Mouse (Mus musculus) cortical plate, adult 2 months (tissue): ENCODE results near the gene Ttll8. TPM values are rescaled to one million over a fixed set of nuclear protein-coding genes. Genes with fewer than 3 reads are reported as not detected.

Source experiments
- H3K27ac ChIP-seq: fragments of 200-500 bp; 2 replicates; pipeline ENCODE4 v1.5.1; 2012; ENCODE audit warnings: low read length, control low read depth, inconsistent platforms; ENCODE audit not compliant: insufficient read depth
- H3K4me1 ChIP-seq: fragments of 200-500 bp; 2 replicates; pipeline ENCODE4 v1.6.1; 2011; ENCODE audit warnings: low read length; ENCODE audit not compliant: control insufficient read depth, insufficient read depth
- H3K4me3 ChIP-seq: fragments of 200-500 bp; 2 replicates; pipeline ENCODE4 v1.5.1; 2011; ENCODE audit warnings: mild to moderate bottlenecking, low read length, control low read depth; ENCODE audit not compliant: insufficient read depth
- CTCF ChIP-seq: fragments of 200-500 bp; IDR thresholded peaks from 2 replicates; pipeline ENCODE4 v1.5.1; 2011; ENCODE audit warnings: mild to moderate bottlenecking, control low read depth, low read length; ENCODE audit not compliant: insufficient read depth; ENCODE audit errors: extremely low read depth
- POLR2A ChIP-seq: fragments of 200-500 bp; IDR thresholded peaks from 2 replicates; pipeline ENCODE4 v1.6.1; 2011; ENCODE audit warnings: mild to moderate bottlenecking, low read length, control low read depth; ENCODE audit not compliant: insufficient read depth; ENCODE audit errors: extremely low read depth
- polyA plus RNA-seq: library from polyadenylated mRNA; depleted of rRNA; stranded (reverse); fragments of >200 nt; gene quantifications from 2 replicates; pipeline ENCODE4 v1.2.3, GENCODE M21; 2012; rRNA removed

Gene Ttll8
- 1.6 and 2.2 TPM in 2 replicates for polyA plus RNA-seq

GRCm38 (mm10) chr15:88954368-88955072 is at the start of gene Ttll8:
Ttll8 (minus strand) TSS chr15:88954418.
- TF ChIP-seq CTCF (no peak), POLR2A (no peak)
- Histone ChIP-seq H3K27ac (no peak within 1 kb of the TSS), H3K4me1 (no peaks in the 10 kb centered on the region)

GRCm38 (mm10) chr15:89001245-89001644 is 47.0 kb upstream of the Ttll8 start:
- H3K4me1 ChIP-seq: peaks cover 2% of the 10 kb centered on the region; the same call in 1 of the 2 replicates
- no peak overlapping the region for H3K4me3 ChIP-seq
- no peak overlapping the region for H3K27ac ChIP-seq
- TF ChIP-seq CTCF (no peak), POLR2A (no peak)

More at GRCm38 (mm10) chr15:88954368-88955072, at the start of gene Ttll8:
- H3K4me3 ChIP-seq: peak within 1 kb of the TSS; percentile 38

GRCm38 (mm10) chr15:89000367-89000766 is 46.1 kb upstream of the Ttll8 start:
- TF ChIP-seq POLR2A (no peak), CTCF (no peak)
- Histone ChIP-seq H3K27ac (no peak overlapping the region), H3K4me3 (no peak overlapping the region), H3K4me1 (peaks cover 2% of the 10 kb centered on the region; the same call in 1 of the 2 replicates)

GRCm38 (mm10) chr15:88999124-88999523 is 44.9 kb upstream of the Ttll8 start:
- TF ChIP-seq POLR2A (no peak), CTCF (peak; percentile 42)
- H3K4me1 ChIP-seq: peaks cover 2% of the 10 kb centered on the region; the same call in 1 of the 2 replicates
- no peak overlapping the region for H3K27ac ChIP-seq
- no peak overlapping the region for H3K4me3 ChIP-seq

- Histone ChIP-seq H3K27ac (no peak overlapping the region), H3K4me1 (peaks cover 2% of the 10 kb centered on the region; the same call in 1 of the 2 replicates), H3K4me3 (no peak overlapping the region)
- TF ChIP-seq POLR2A (no peak), CTCF (no peak)
Observed at GRCm38 (mm10) chr15:88998636-88999035, 44.4 kb upstream of the Ttll8 start.

GRCm38 (mm10) chr15:88989236-88989635 is 35.0 kb upstream of the Ttll8 start:
- Histone ChIP-seq H3K4me3 (no peak overlapping the region), H3K4me1 (no peaks in the 10 kb centered on the region), H3K27ac (no peak overlapping the region)
- TF ChIP-seq CTCF (no peak), POLR2A (no peak)

GRCm38 (mm10) chr15:88982534-88983079 is 28.4 kb upstream of the Ttll8 start, which contains the start of gene Mov10l1:
Mov10l1 (plus strand) TSS chr15:88982909.
- no peak within 1 kb of the TSS for H3K4me3 ChIP-seq
- no peaks in the 10 kb centered on the region; the same call in 1 of the 2 replicates for H3K4me1 ChIP-seq
- TF ChIP-seq CTCF: no peak
- TF ChIP-seq POLR2A: no peak

GRCm38 (mm10) chr15:88979138-88979446 is 24.9 kb upstream of the Ttll8 start:
- no peak for TF ChIP-seq CTCF
- TF ChIP-seq POLR2A: no peak
- Histone ChIP-seq H3K27ac (no peak overlapping the region), H3K4me1 (no peaks in the 10 kb centered on the region; the same call in 1 of the 2 replicates), H3K4me3 (no peak overlapping the region)

More at GRCm38 (mm10) chr15:88982534-88983079, 28.4 kb upstream of the Ttll8 start, which contains the start of gene Mov10l1:
- H3K27ac ChIP-seq: no peak within 1 kb of the TSS

- no peaks in the 10 kb centered on the region; the same call in 1 of the 2 replicates for H3K4me1 ChIP-seq
Observed at GRCm38 (mm10) chr15:88978281-88979137, 24.3 kb upstream of the Ttll8 start, which contains the start of gene Mlc1. Mlc1 (minus strand) TSS chr15:88979007.

More at GRCm38 (mm10) chr15:88978281-88979137, 24.3 kb upstream of the Ttll8 start, which contains the start of gene Mlc1:
- H3K27ac ChIP-seq: peak within 1 kb of the TSS; percentile 88; the same call in 1 of the 2 replicates
- peak within 1 kb of the TSS; percentile 44 for H3K4me3 ChIP-seq
- TF ChIP-seq CTCF (no peak), POLR2A (0 out of 2 replicates have a peak, but pooled peaks have one; percentile 25)
